In genomic region chr2:173456083-173456482, GRCm38 (mm10) we compare ENCODE assay signal across 11 mouse cellular contexts.
DNase-seq lines count a peak whose midpoint lies in the region; ATAC-seq and TF ChIP-seq lines count a peak whose summit lies in the region.
"Had no signal": no experiment of that assay in that cellular context is flagged by ENCODE, and none has a peak within 500 bp of the region (broad histone marks: within the 10 kb centered on the region; RNA-seq: fewer than 3 reads in every experiment).

No protein-coding gene starts in this region.

- H3K9ac ChIP-seq in forebrain, postnatal 0 days, result no peak overlapping the region
- H3K9ac ChIP-seq in forebrain, embryonic 12.5 days, result no peak overlapping the region
- no peak overlapping the region for H3K9ac ChIP-seq in liver, embryonic 14.5 days (replicated peaks)
- no peak overlapping the region for H3K9ac ChIP-seq in ES-E14 (ENCODE audit: insufficient read depth, low read depth, low read length, poor library complexity, severe bottlenecking)
- H3K9ac ChIP-seq: limb, embryonic 13.5 days; stomach, embryonic 15.5 days had no signal

- no peaks in the 10 kb centered on the region for H3K9me3 ChIP-seq in forebrain, postnatal 0 days (ENCODE audit: low read length)
- peaks cover 5% of the 10 kb centered on the region; the same call in 1 of the 2 replicates for H3K9me3 ChIP-seq in forebrain, embryonic 12.5 days
- no peaks in the 10 kb centered on the region for H3K9me3 ChIP-seq in liver, embryonic 14.5 days (ENCODE audit: control insufficient read depth, low read length)
- H3K9me3 ChIP-seq in ES-E14 (ENCODE audit: control insufficient read depth, insufficient read depth, low read depth, low read length), result no peaks in the 10 kb centered on the region
- H3K9me3 ChIP-seq: stomach, embryonic 15.5 days had no signal

- H3K4me2 ChIP-seq in forebrain, postnatal 0 days (ENCODE audit: low read depth), result no peak overlapping the region
- no peak overlapping the region for H3K4me2 ChIP-seq in forebrain, embryonic 12.5 days
- H3K4me2 ChIP-seq in liver, embryonic 14.5 days (ENCODE audit: low read depth), result no peak overlapping the region
- H3K4me2 ChIP-seq: limb, embryonic 13.5 days; stomach, embryonic 15.5 days had no signal

- TF ChIP-seq CTCF in forebrain, postnatal 0 days (IDR thresholded peaks at IDR 0.05; ENCODE audit: low read depth), result peak; percentile 30; the same call in 1 of the 2 replicates
- TF ChIP-seq CTCF in liver, embryonic 14.5 days (IDR thresholded peaks at IDR 0.05; ENCODE audit: low read depth), result peak; percentile 37

- WGBS in forebrain, postnatal 0 days, result 85% methylated on average over 7 of the region's 7 CpGs
- 83% methylated on average over 7 of the region's 7 CpGs for WGBS in forebrain, embryonic 12.5 days
- WGBS in liver, embryonic 14.5 days (ENCODE audit: insufficient replicate concordance), result 67% methylated on average over 7 of the region's 7 CpGs

- H3K4me3 ChIP-seq in forebrain, postnatal 0 days (ENCODE audit: low read depth, low read length), result no peak overlapping the region
- no peak overlapping the region for H3K4me3 ChIP-seq in forebrain, embryonic 12.5 days (replicated peaks)
- no peak overlapping the region for H3K4me3 ChIP-seq in liver, embryonic 14.5 days (ENCODE audit: insufficient read depth in 1 of 2, low read depth in 2 of 2, low read length in 2 of 2)
- no peak overlapping the region for H3K4me3 ChIP-seq in ES-E14 (ENCODE audit: insufficient read depth in 1 of 2, low read depth in 1 of 2, low read length in 2 of 2, poor library complexity in 1 of 2, severe bottlenecking in 1 of 2)
- H3K4me3 ChIP-seq: heart, embryonic 10.5 days; limb, embryonic 13.5 days; stomach, embryonic 15.5 days had no signal

- H3K27me3 ChIP-seq in forebrain, postnatal 0 days (ENCODE audit: insufficient read depth, low read length), result no peaks in the 10 kb centered on the region
- no peaks in the 10 kb centered on the region for H3K27me3 ChIP-seq in forebrain, embryonic 12.5 days
- H3K27me3 ChIP-seq in liver, embryonic 14.5 days (ENCODE audit: control insufficient read depth, insufficient read depth, low read length), result no peaks in the 10 kb centered on the region
- H3K27me3 ChIP-seq: limb, embryonic 13.5 days; stomach, embryonic 15.5 days had no signal

- no peaks in the 10 kb centered on the region for H3K4me1 ChIP-seq in forebrain, postnatal 0 days (ENCODE audit: insufficient read depth)
- H3K4me1 ChIP-seq in forebrain, embryonic 12.5 days, result no peaks in the 10 kb centered on the region
- no peaks in the 10 kb centered on the region for H3K4me1 ChIP-seq in liver, embryonic 14.5 days (replicated peaks; ENCODE audit: control insufficient read depth in 2 of 2, insufficient read depth in 2 of 2, low read length in 1 of 2)
- H3K4me1 ChIP-seq in ES-E14 (ENCODE audit: control insufficient read depth in 2 of 2, insufficient read depth in 2 of 2, low read length in 2 of 2, poor library complexity in 1 of 2), result no peaks in the 10 kb centered on the region
- H3K4me1 ChIP-seq: heart, embryonic 10.5 days; limb, embryonic 13.5 days had no signal

- no peak for DNase-seq in forebrain, postnatal 0 days
- no peak for DNase-seq in liver, embryonic 14.5 days (ENCODE audit: low read depth in 3 of 3, low spot score in 3 of 3)
- DNase-seq in liver (no peak), ES-E14 (ENCODE audit: low read depth, low spot score) (peak; percentile 28)
- peak; percentile 53 for DNase-seq in testis, postnatal 10 days (ENCODE audit: low spot score)
- DNase-seq in layer of hippocampus, adult 8-10 months (ENCODE audit: low spot score in 2 of 2), result no peak
- no peak for DNase-seq in cerebellum, postnatal 36 days

- H3K36me3 ChIP-seq in forebrain, postnatal 0 days (ENCODE audit: insufficient read depth), result no peaks in the 10 kb centered on the region
- no peaks in the 10 kb centered on the region for H3K36me3 ChIP-seq in forebrain, embryonic 12.5 days (replicated peaks)
- no peaks in the 10 kb centered on the region for H3K36me3 ChIP-seq in liver, embryonic 14.5 days (replicated peaks; ENCODE audit: control insufficient read depth, insufficient read depth, low read depth)
- H3K36me3 ChIP-seq in ES-E14 (ENCODE audit: control insufficient read depth, insufficient read depth, low read length, poor library complexity, severe bottlenecking), result no peaks in the 10 kb centered on the region
- H3K36me3 ChIP-seq: heart, embryonic 10.5 days; limb, embryonic 13.5 days; stomach, embryonic 15.5 days had no signal

- in situ Hi-C loops in ES-E14 (cut with MboI; ENCODE audit: low sequenced_read_pairs in 2 of 2, unreplicated experiment in 2 of 2), result loop anchor here in 1 of 2 experiments (10.0 kb wide), 1 partner anchor 261 kb away; no protein-coding TSS in a partner anchor

- TF ChIP-seq EP300 in liver, embryonic 14.5 days (IDR thresholded peaks at IDR 0.05; ENCODE audit: low read depth), result no peak

- H3K27ac ChIP-seq in forebrain, postnatal 0 days (ENCODE audit: low read depth, low read length), result no peak overlapping the region
- no peak overlapping the region for H3K27ac ChIP-seq in forebrain, embryonic 12.5 days
- H3K27ac ChIP-seq in liver, embryonic 14.5 days, result no peak overlapping the region
- H3K27ac ChIP-seq in ES-E14 (ENCODE audit: insufficient read depth, low read depth, low read length, poor library complexity, severe bottlenecking), result no peak overlapping the region
- H3K27ac ChIP-seq: heart, embryonic 10.5 days; limb, embryonic 13.5 days; stomach, embryonic 15.5 days had no signal

- no peak for ATAC-seq in forebrain, postnatal 0 days
- no peak for ATAC-seq in forebrain, embryonic 12.5 days (ENCODE audit: low FRiP score)
- ATAC-seq in liver, embryonic 14.5 days (ENCODE audit: insufficient read depth), result no peak

TF ChIP-seq in ES-E14, 5 proteins besides CTCF, POLR2A, EP300 and RAD21:
- no peak for TF ChIP-seq HCFC1 (IDR thresholded peaks at IDR 0.05; ENCODE audit: borderline replicate concordance, insufficient read depth, low read length)
- TF ChIP-seq CHD2 (IDR thresholded peaks at IDR 0.05; ENCODE audit: low read depth, low read length), result no peak
- TF ChIP-seq ZNF384 (IDR thresholded peaks at IDR 0.05; ENCODE audit: low read depth, low read length), result no peak
- TF ChIP-seq ZC3H11A (IDR thresholded peaks at IDR 0.05; ENCODE audit: borderline replicate concordance, low read depth, low read length), result 0 out of 2 replicates have a peak, but pooled peaks have one; percentile 24
TF ChIP-seq in ES-E14: peak in this region for 1.

Comparison
In these comparisons a context has a peak if more than half of its experiments do, and no peak if none do; other contexts are left out.
1. DNase-seq: peak in ES-E14 (single experiment) and testis, postnatal 10 days (single experiment); none in forebrain, postnatal 0 days (single experiment), liver, embryonic 14.5 days (0 of 3), liver (single experiment), layer of hippocampus, adult 8-10 months (0 of 2) and cerebellum, postnatal 36 days (0 of 2).